Mouse (Mus musculus) myocyte (in vitro differentiated cells): ENCODE data around the gene Gm42674. TPM values are rescaled to one million over a fixed set of nuclear protein-coding genes. Genes with fewer than 3 reads are reported as not detected.

ENCODE experiments used
- H3K27me3 ChIP-seq: one replicate; pipeline ENCODE4 v1.6.1; 2011; ENCODE audit not compliant: control insufficient read depth, insufficient read depth, insufficient read length
- H3K36me3 ChIP-seq: one replicate; pipeline ENCODE4 v1.6.1; 2011; ENCODE audit not compliant: control insufficient read depth, insufficient read depth
- H3K4me2 ChIP-seq: one replicate; pipeline ENCODE4 v1.6.1; 2011; ENCODE audit warnings: low read depth, control low read depth
- H3K4me3 ChIP-seq: one replicate; pipeline ENCODE4 v1.5.1; 2011; ENCODE audit warnings: mild to moderate bottlenecking, control low read depth, moderate library complexity
- H3K79me2 ChIP-seq: one replicate; pipeline ENCODE4 v1.6.1; 2011; ENCODE audit not compliant: control insufficient read depth, insufficient read depth
- H3ac ChIP-seq: one replicate; pipeline ENCODE4 v1.6.1; 2011; ENCODE audit not compliant: control insufficient read depth, insufficient read length
- CEBPB ChIP-seq: IDR thresholded peaks from 2 replicates; pipeline ENCODE4 v1.6.1; 2011; ENCODE audit warnings: mild to moderate bottlenecking, moderate library complexity; ENCODE audit not compliant: poor library complexity, insufficient read depth, severe bottlenecking
- E2F4 ChIP-seq: IDR thresholded peaks from one replicate; pipeline ENCODE4 v1.6.1; 2011; ENCODE audit warnings: mild to moderate bottlenecking, control low read depth, moderate library complexity; ENCODE audit not compliant: insufficient read depth
- MAX ChIP-seq: IDR thresholded peaks from one replicate; pipeline ENCODE4 v1.6.1; 2011; ENCODE audit warnings: low read depth, mild to moderate bottlenecking, control low read depth
- MYOD1 ChIP-seq, 3 experiments: IDR thresholded peaks; one replicate each; pipeline ENCODE4 v1.6.1; 2011; ENCODE audit warnings: control low read depth in 2 of 3, low read depth in 2 of 3, mild to moderate bottlenecking in 2 of 3, moderate library complexity in 1 of 3; ENCODE audit not compliant: insufficient read length in 2 of 3, control insufficient read depth in 1 of 3
- MYOG ChIP-seq, 3 experiments: IDR thresholded peaks; one replicate each; pipeline ENCODE4 v1.6.1; 2011; ENCODE audit warnings: control low read depth in 2 of 3, low read depth in 2 of 3, mild to moderate bottlenecking in 2 of 3; ENCODE audit not compliant: insufficient read length in 2 of 3, control insufficient read depth in 1 of 3, insufficient read depth in 1 of 3
- POLR2A ChIP-seq: IDR thresholded peaks from one replicate; pipeline ENCODE4 v1.6.1; 2011; ENCODE audit warnings: low read depth, mild to moderate bottlenecking, control low read depth, moderate library complexity; ENCODE audit not compliant: insufficient read length
- POLR2AphosphoS2 ChIP-seq: IDR thresholded peaks from one replicate; pipeline ENCODE4 v1.6.1; 2011; ENCODE audit warnings: low read depth, control low read depth; ENCODE audit not compliant: insufficient read length
- REST ChIP-seq: IDR thresholded peaks from one replicate; pipeline ENCODE4 v1.6.1; 2011; ENCODE audit warnings: mild to moderate bottlenecking, control low read depth, moderate library complexity; ENCODE audit not compliant: insufficient read depth, insufficient read length
- SRF ChIP-seq: IDR thresholded peaks from one replicate; pipeline ENCODE4 v1.6.1; 2011; ENCODE audit warnings: low read depth; ENCODE audit not compliant: control insufficient read depth, insufficient read length
- TCF12 ChIP-seq: IDR thresholded peaks from one replicate; pipeline ENCODE4 v1.6.1; 2011; ENCODE audit warnings: mild to moderate bottlenecking, control low read depth; ENCODE audit not compliant: poor library complexity, insufficient read depth, severe bottlenecking
- TCF3 ChIP-seq: IDR thresholded peaks from one replicate; pipeline ENCODE4 v1.6.1; 2011; ENCODE audit warnings: low read depth, control low read depth; ENCODE audit not compliant: insufficient read length
- USF1 ChIP-seq: IDR thresholded peaks from one replicate; pipeline ENCODE4 v1.6.1; 2011; ENCODE audit warnings: low read depth, mild to moderate bottlenecking, control low read depth, moderate library complexity
- polyA plus RNA-seq: library from polyadenylated mRNA; unstranded; fragments of >200 nt; fragmentation: generic; extraction: Trizol; gene quantifications from one replicate; pipeline ENCODE4 v1.2.1, GENCODE M21; 2012; ENCODE audit warnings: missing spikeins

Gene Gm42674
- polyA plus RNA-seq, 1 experiment = 0.89 TPM

- H3K4me2 ChIP-seq = no peak overlapping the region
- no peak overlapping the region for H3K4me3 ChIP-seq
- no peak overlapping the region for H3ac ChIP-seq
- no peaks in the 10 kb centered on the region for H3K27me3 ChIP-seq
- no peaks in the 10 kb centered on the region for H3K79me2 ChIP-seq
- TF ChIP-seq POLR2AphosphoS2 (no peak), REST (no peak)
- H3K36me3 ChIP-seq = no peaks in the 10 kb centered on the region
Measured at GRCm38 (mm10) chr3:90626266-90627021, 24.7 kb downstream of the Gm42674 start.

GRCm38 (mm10) chr3:90627366-90627765 lies 25.7 kb downstream of the Gm42674 start:
- no peak overlapping the region for H3K4me3 ChIP-seq
- no peaks in the 10 kb centered on the region for H3K79me2 ChIP-seq
- H3K36me3 ChIP-seq = no peaks in the 10 kb centered on the region
- no peaks in the 10 kb centered on the region for H3K27me3 ChIP-seq
- no peak overlapping the region for H3ac ChIP-seq
- TF ChIP-seq MAX = no peak
- no peak overlapping the region for H3K4me2 ChIP-seq

GRCm38 (mm10) chr3:90627807-90628206 lies 26.1 kb downstream of the Gm42674 start:
- Histone ChIP-seq H3K27me3 (no peaks in the 10 kb centered on the region), H3K36me3 (no peaks in the 10 kb centered on the region), H3K4me2 (no peak overlapping the region), H3ac (no peak overlapping the region), H3K79me2 (no peaks in the 10 kb centered on the region), H3K4me3 (no peak overlapping the region)
- TF ChIP-seq TCF12 = no peak
- no peak for TF ChIP-seq POLR2AphosphoS2
- no peak for TF ChIP-seq CEBPB
- TF ChIP-seq MYOG (IDR thresholded peaks at IDR 0.05; ENCODE audit: control insufficient read depth in 1 of 3, insufficient read depth in 1 of 3, insufficient read length in 2 of 3, low read depth in 2 of 3) = no peak

GRCm38 (mm10) chr3:90629298-90629697 lies 27.6 kb downstream of the Gm42674 start:
- H3K27me3 ChIP-seq = no peaks in the 10 kb centered on the region
- H3ac ChIP-seq = no peak overlapping the region
- no peak overlapping the region for H3K4me2 ChIP-seq
- H3K4me3 ChIP-seq = no peak overlapping the region
- no peak for TF ChIP-seq E2F4
- no peak for TF ChIP-seq MYOD1 (IDR thresholded peaks at IDR 0.05; ENCODE audit: control insufficient read depth in 1 of 3, insufficient read length in 2 of 3, low read depth in 2 of 3)
- no peak for TF ChIP-seq REST
- no peak for TF ChIP-seq CEBPB
- no peak for TF ChIP-seq TCF3
- TF ChIP-seq MYOG (IDR thresholded peaks at IDR 0.05; ENCODE audit: control insufficient read depth in 1 of 3, insufficient read depth in 1 of 3, insufficient read length in 2 of 3, low read depth in 2 of 3) = no peak
- TF ChIP-seq SRF = no peak
- TF ChIP-seq POLR2AphosphoS2 = no peak
- no peak for TF ChIP-seq MAX
- TF ChIP-seq TCF12 = no peak
- TF ChIP-seq POLR2A = no peak
- TF ChIP-seq USF1 = no peak
- no peaks in the 10 kb centered on the region for H3K36me3 ChIP-seq
- H3K79me2 ChIP-seq = no peaks in the 10 kb centered on the region

GRCm38 (mm10) chr3:90631984-90632383 lies 30.3 kb downstream of the Gm42674 start:
- Histone ChIP-seq H3K27me3 (no peaks in the 10 kb centered on the region), H3K36me3 (no peaks in the 10 kb centered on the region), H3K79me2 (no peaks in the 10 kb centered on the region), H3K4me2 (no peak overlapping the region), H3ac (no peak overlapping the region), H3K4me3 (no peak overlapping the region)
- TF ChIP-seq POLR2A = no peak
- no peak for TF ChIP-seq TCF3
- TF ChIP-seq TCF12 = no peak
- TF ChIP-seq MAX = no peak
- no peak for TF ChIP-seq E2F4
- no peak for TF ChIP-seq SRF
- no peak for TF ChIP-seq MYOG (IDR thresholded peaks at IDR 0.05; ENCODE audit: control insufficient read depth in 1 of 3, insufficient read depth in 1 of 3, insufficient read length in 2 of 3, low read depth in 2 of 3)
- TF ChIP-seq CEBPB = no peak
- no peak for TF ChIP-seq REST
- no peak for TF ChIP-seq USF1
